Mouse (Mus musculus) kidney, adult 2 months (tissue): ENCODE measurements around the gene Rnaset2b. TPM values are rescaled to one million over a fixed set of nuclear protein-coding genes. Genes with fewer than 3 reads are reported as not detected.
"Not testable (repeated sequence)": the region's sequence is repeated elsewhere in the genome, so short reads cannot be mapped to it uniquely, and the experiment has no call there.

Source experiments
- DNase-seq: peaks from one replicate; pipeline ENCODE4 v3.0.0; 2021
- H3K27ac ChIP-seq: fragments of 200-500 bp; 2 replicates; pipeline ENCODE4 v1.5.1; 2012; ENCODE audit warnings: low read depth, low read length, control low read depth, inconsistent platforms; ENCODE audit not compliant: insufficient read depth
- H3K27me3 ChIP-seq: fragments of 200-500 bp; replicated peaks from 2 replicates; pipeline ENCODE4 v1.6.1; 2012; ENCODE audit warnings: mild to moderate bottlenecking, moderate library complexity, low read length, inconsistent platforms; ENCODE audit not compliant: control insufficient read depth, insufficient read depth
- H3K36me3 ChIP-seq: fragments of 200-500 bp; 2 replicates; pipeline ENCODE4 v1.6.1; 2012; ENCODE audit warnings: mild to moderate bottlenecking, moderate library complexity, low read length, inconsistent platforms; ENCODE audit not compliant: control insufficient read depth, insufficient read depth
- H3K4me1 ChIP-seq: fragments of 200-500 bp; 2 replicates; pipeline ENCODE4 v1.6.1; 2011; ENCODE audit warnings: low read length; ENCODE audit not compliant: control insufficient read depth, insufficient read depth
- H3K4me3 ChIP-seq: fragments of 200-500 bp; 2 replicates; pipeline ENCODE4 v1.5.1; 2011; ENCODE audit warnings: mild to moderate bottlenecking, low read depth, low read length, control low read depth; ENCODE audit not compliant: insufficient read depth
- WGBS: fragments of 180-500 bp; shearing (Covaris S2); methylation state at CpG from one replicate; pipeline ENCODE4 v1.1.7; 2018; 5-methylcytosine and 5-hydroxymethylcytosine counted together
- polyA plus RNA-seq: library from polyadenylated mRNA; depleted of rRNA; stranded (reverse); fragments of >200 nt; gene quantifications from 2 replicates; pipeline ENCODE4 v1.2.3, GENCODE M21; 2012; rRNA removed

Rnaset2b gene
- polyA plus RNA-seq, 1 experiment: 496 TPM

GRCm38 (mm10) chr17:7014190-7014589, 43.8 kb downstream of the Rnaset2b start:
- not testable (repeated sequence) for H3K27me3 ChIP-seq, H3K4me1 ChIP-seq, DNase-seq, H3K36me3 ChIP-seq, H3K4me3 ChIP-seq, H3K27ac ChIP-seq
- WGBS: no CpG with 5 or more reads among the region's 1 CpGs

GRCm38 (mm10) chr17:7025257-7025656, 54.8 kb downstream of the Rnaset2b start, which contains the start of gene Gm1604a:
Gene Gm1604a, plus strand, starts transcription at chr17:7025568.
- not testable (repeated sequence) for DNase-seq
- 17% methylated on average over 7 of the region's 14 CpGs for WGBS

GRCm38 (mm10) chr17:7025764-7026346, 55.4 kb downstream of the Rnaset2b start:
- H3K36me3 ChIP-seq, H3K27me3 ChIP-seq, H3K4me3 ChIP-seq, DNase-seq, H3K27ac ChIP-seq, H3K4me1 ChIP-seq: not testable (repeated sequence)
- WGBS: 24% methylated on average over 3 of the region's 14 CpGs

More at GRCm38 (mm10) chr17:7025257-7025656, 54.8 kb downstream of the Rnaset2b start, which contains the start of gene Gm1604a:
- H3K27me3 ChIP-seq, H3K27ac ChIP-seq, H3K4me1 ChIP-seq, H3K36me3 ChIP-seq, H3K4me3 ChIP-seq: not testable (repeated sequence)

GRCm38 (mm10) chr17:7030204-7030603, 59.8 kb downstream of the Rnaset2b start:
- H3K27me3 ChIP-seq, H3K4me3 ChIP-seq, H3K36me3 ChIP-seq, H3K27ac ChIP-seq, H3K4me1 ChIP-seq: not testable (repeated sequence)
- DNase-seq: peak; percentile 27
- 41% methylated on average over 5 of the region's 7 CpGs for whole genome bisulfite sequencing

GRCm38 (mm10) chr17:7030622-7031174, 60.3 kb downstream of the Rnaset2b start:
- not testable (repeated sequence) for H3K4me1 ChIP-seq, H3K27me3 ChIP-seq, H3K27ac ChIP-seq, H3K36me3 ChIP-seq, H3K4me3 ChIP-seq
- 29% methylated on average over 3 of the region's 6 CpGs for WGBS
- DNase-seq: peak; percentile 41

GRCm38 (mm10) chr17:7033192-7034166, 63.0 kb downstream of the Rnaset2b start:
- H3K4me3 ChIP-seq, H3K27me3 ChIP-seq, H3K36me3 ChIP-seq, H3K4me1 ChIP-seq, DNase-seq, H3K27ac ChIP-seq: not testable (repeated sequence)
- 67% methylated on average over 3 of the region's 17 CpGs for WGBS

Other genes with a start within 250 kb of the Rnaset2b start
- gene Ezr, start 187.8 kb upstream of the Rnaset2b start, polyA plus RNA-seq: 129 and 152 TPM in 2 replicates
- 37.9 and 42.7 TPM in 2 replicates for gene Rsph3b, start 22.0 kb upstream of the Rnaset2b start, polyA plus RNA-seq
- 19.7 and 20.5 TPM in 2 replicates for gene Tagap1, start 9.5 kb upstream of the Rnaset2b start, polyA plus RNA-seq
- gene Gm49721, start 8.3 kb downstream of the Rnaset2b start, polyA plus RNA-seq: 1.8 and 4.4 TPM in 2 replicates
- gene Gm1604a, start 54.9 kb downstream of the Rnaset2b start, polyA plus RNA-seq: 0.14 and 0.30 TPM in 2 replicates
- 5.3 and 5.5 TPM in 2 replicates for gene Rps6ka2, start 199.5 kb downstream of the Rnaset2b start, polyA plus RNA-seq